Mouse (Mus musculus) left cerebral cortex, postnatal 4 days (tissue): ENCODE data around the gene Cdk18. TPM values are rescaled to one million over a fixed set of nuclear protein-coding genes. Genes with fewer than 3 reads are reported as not detected.

Experiments used
- DNase-seq: peaks from one replicate; pipeline ENCODE4 v3.0.0-alpha.2; 2022
- intact Hi-C: fragments of 180-260 bp; cut with DNase I; formaldehyde crosslinking; loops from one replicate; pipeline ENCODE4 v1.15.1; 2025
- total RNA-seq, 2 experiments: library from RNA; stranded (reverse); gene quantifications; 2 replicates each; pipeline ENCODE4 v1.2.3; 2021

Cdk18 gene
- total RNA-seq, 2 experiments from 2014 or later: 9.3 to 11.5 TPM

DNA sequence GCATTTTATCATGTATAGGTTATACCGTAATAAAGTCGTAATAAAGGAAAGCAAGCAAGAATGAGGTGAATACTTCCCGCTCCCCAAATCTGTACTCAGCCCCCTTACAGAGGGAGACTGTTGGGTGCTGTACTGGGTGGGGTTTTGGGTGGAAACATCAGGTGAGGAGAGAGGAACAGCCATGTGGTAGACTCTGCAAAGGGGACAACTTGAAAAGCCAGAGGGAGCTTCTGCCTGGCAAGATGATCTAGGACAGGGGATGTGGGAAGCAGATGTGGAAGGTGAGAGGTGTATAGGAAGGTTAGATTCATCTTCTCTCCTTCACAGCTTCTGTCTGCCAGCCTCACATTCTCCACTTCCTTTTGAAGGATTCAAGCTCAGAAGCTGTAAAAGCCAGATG lies 68.8 kb downstream of the Cdk18 start:
- DNase-seq: no peak
- intact Hi-C loops: no loop called here

DNA sequence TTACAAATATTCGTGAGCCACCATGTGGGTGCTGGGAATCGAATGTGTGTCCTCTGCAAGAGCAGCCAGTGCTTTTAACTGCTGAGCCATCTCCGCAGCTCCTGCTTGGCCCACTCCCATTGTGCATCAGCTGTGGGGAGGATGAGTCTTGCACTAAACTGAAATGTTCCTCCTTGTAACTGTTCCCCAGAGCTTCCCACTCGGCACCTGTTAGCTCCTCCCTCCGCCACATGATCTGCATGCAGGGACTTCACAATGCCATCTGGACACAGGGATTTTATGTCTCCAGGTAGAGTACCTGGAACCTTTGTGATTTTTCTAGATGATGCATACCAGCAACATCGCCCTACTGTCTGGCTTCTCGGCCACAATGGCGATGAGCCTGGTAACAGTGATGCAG lies 70.0 kb downstream of the Cdk18 start:
- intact Hi-C loops: no loop called here
- no peak for DNase-seq

DNA sequence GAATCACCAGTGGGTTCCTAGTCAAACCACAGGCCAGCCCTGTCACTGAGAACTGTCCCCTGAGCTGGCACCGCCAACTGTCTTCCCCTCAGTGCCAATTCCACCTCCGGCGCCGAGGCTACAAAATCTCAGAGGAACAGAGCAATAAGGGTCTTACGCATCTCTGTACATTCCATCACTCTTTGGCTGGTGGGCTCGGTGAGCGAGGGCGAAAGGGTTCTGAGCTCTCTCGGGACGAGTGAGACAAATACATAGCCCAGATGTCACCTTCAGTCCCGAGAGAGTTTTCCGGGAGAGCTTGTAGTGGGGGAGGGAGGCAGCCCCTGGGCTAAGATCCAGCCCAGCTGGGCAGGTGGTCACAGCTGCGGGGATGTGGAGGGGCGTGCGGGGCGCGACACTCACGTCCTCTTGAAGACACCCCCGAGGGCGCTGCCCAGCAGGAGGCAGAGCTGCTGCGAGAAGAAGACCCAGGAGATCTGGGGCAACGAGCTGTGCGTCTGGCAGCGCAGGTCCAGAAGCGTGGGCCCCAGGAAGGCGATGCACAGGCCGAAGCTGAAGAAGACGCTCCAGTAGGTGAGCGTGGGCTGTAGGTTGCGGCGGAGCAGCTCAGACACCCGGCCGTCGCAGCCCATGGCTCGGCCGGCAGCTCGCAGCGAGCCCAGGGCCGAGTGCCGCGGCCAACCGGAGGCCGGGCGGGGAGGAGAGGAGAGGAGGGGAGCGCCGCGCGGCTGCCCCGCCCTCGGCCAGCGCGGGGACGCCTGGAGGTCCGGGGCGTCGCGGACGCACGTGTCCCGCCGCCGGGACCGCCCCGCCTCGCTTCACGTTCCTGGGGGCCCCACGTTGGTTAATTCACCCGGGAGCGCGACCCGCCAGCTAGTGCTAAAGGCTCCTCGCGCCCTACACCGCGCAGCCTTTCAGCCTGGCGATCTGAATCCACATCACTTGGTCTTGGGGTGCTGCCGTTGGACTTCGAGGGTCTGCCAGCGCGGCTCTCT lies 71.9 kb downstream of the Cdk18 start, which contains the start of gene Mfsd4a:
TSS of gene Mfsd4a (minus strand) at position 802 of the 995 bp plus-strand sequence.
- intact Hi-C loops: no loop called here
- DNase-seq: peak; percentile 21

DNA sequence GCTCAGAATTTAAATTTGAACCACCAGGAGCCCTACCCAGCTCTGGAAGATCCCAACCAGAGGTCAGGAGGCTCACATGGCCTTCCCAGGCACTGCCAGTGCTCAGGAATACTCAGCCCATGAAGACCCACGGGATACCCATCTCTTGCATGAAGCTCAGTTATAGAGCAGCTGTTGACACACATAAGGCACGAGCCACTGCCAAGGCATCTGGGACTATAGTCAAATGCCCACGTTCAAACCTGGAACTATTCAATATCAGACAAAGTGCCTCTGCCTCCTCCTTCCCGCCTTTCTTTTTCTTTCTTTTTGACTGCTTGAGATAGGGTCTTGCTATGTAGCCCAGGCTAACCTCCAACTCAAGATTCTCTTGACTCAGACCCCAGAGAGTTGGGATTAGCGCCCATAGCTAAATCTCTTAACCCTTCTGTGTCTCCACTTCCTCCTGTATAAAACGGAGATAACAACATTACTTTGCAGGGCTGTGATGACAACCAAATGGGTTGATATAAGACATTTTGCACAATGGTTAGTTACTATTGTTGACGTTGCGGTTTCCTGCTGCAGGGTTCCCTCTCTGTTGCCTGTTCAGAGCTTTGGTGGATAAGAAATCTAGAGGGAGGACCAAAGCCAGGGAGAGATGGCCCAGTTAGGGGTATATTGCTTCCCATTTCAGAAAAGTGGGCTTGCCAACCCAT lies 73.9 kb downstream of the Cdk18 start:
- no peak for DNase-seq
- intact Hi-C loops: no loop called here

DNA sequence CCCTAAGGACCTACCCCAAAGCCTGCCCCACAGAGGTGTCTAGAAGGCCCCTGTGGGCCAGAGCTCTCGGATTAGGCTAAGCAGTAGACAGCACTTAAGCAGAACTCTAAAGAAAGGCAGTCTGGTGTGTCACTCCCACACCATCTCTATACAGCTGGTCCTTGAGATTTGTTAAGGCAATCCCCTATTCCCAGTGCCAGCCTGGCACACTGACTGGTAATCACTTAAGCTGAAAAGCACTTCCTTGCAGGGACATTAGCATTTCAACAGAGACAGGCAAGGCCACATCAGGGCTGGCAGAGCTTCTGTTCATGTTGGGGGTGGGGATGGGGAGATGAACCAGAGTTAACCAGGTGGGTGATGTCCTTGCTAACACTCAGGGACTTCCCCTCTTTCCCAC lies 74.5 kb downstream of the Cdk18 start:
- no peak for DNase-seq
- intact Hi-C loops: no loop called here

DNA sequence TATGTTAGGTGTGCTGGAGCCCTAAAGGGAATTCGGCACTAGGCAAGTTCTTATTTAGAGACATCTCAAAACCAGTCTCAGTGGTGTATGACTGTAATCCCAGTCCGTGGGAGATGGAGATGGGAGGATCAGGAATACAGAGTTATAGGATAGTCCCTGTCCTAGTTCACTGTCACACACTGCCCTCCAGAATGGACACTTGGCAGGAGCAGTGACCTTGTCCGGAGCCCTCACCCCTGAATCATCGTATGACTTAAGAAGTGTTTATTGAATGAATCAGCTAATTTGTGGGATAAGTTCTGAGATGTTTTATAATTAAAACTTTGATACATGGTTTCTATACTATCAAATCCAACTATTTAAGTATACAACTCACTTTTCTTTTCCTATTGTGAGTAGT lies 76.4 kb downstream of the Cdk18 start:
- no peak for DNase-seq
- intact Hi-C loops: no loop called here

Other genes with a start within 250 kb of the Cdk18 start
- 100 to 1,000 TPM; 224 to 229 TPM for gene Nucks1, start 229.2 kb downstream of the Cdk18 start, total RNA-seq
- gene Slc45a3, start 176.7 kb downstream of the Cdk18 start, total RNA-seq: 1 to 10 TPM in 1 of 2 experiments, under 1 TPM in 1; 0.91 to 1.3 TPM
- gene Elk4, start 132.1 kb downstream of the Cdk18 start, total RNA-seq: 10 to 100 TPM; 53.0 to 56.1 TPM
- 10 to 100 TPM; 14.6 to 20.9 TPM for gene Mfsd4a, start 71.6 kb downstream of the Cdk18 start, total RNA-seq
- 10 to 100 TPM in 1 of 2 experiments, 1 to 10 TPM in 1; 8.8 to 10.1 TPM for gene Lemd1, start 51.7 kb upstream of the Cdk18 start, total RNA-seq
- gene AC124108.1, start 51.8 kb upstream of the Cdk18 start, total RNA-seq: 1 to 10 TPM; 3.6 to 4.2 TPM
- not detected for gene Gm10188, start 90.1 kb upstream of the Cdk18 start, total RNA-seq
- 10 to 100 TPM in 1 of 2 experiments, 1 to 10 TPM in 1; 9.1 to 10.7 TPM for gene Klhdc8a, start 158.9 kb upstream of the Cdk18 start, total RNA-seq
- 1 to 10 TPM; 2.6 to 3.2 TPM for gene Nuak2, start 176.4 kb upstream of the Cdk18 start, total RNA-seq